Mouse (Mus musculus) urinary bladder, postnatal 36 days (tissue): ENCODE results near the gene Snf8.

ENCODE experiments used
- DNase-seq, 2 experiments: peaks; one replicate each; pipeline ENCODE4 v3.0.0; 2022; ENCODE audit warnings: low spot score in 2 of 2, mixed read lengths in 1 of 2

Gene Snf8

GRCm38 (mm10) chr11:96074351-96075176, 39.9 kb downstream of the Snf8 start:
- no peak for DNase-seq

DNA sequence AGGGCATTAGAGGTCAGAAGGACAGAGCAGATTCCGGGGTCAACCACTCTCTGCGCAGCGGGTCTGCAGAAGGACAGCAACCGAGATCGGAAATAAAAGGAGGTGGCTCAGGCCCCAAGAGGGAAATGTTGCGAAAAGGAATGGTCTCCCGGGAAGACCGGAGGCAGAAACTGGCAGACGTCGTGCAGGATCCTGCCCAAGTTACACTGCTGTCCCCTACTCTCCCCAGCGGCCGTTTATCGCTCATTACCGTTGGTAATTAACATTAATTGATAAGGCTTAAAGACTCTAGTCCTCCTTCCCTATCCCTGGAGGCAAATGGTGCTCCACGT, 40.5 kb downstream of the Snf8 start:
- DNase-seq: peak in 1 of 2 experiments; percentile 48

- peak; percentile 98 to 99 for DNase-seq
These were observed 41.0 kb downstream of the Snf8 start, which contains the start of gene Atp5g1 for GRCm38 (mm10) chr11:96075509-96076220. Gene Atp5g1, minus strand, starts transcription at chr11:96075670.

- no peak for DNase-seq
These were observed 41.8 kb downstream of the Snf8 start for GRCm38 (mm10) chr11:96076221-96077105.

DNA sequence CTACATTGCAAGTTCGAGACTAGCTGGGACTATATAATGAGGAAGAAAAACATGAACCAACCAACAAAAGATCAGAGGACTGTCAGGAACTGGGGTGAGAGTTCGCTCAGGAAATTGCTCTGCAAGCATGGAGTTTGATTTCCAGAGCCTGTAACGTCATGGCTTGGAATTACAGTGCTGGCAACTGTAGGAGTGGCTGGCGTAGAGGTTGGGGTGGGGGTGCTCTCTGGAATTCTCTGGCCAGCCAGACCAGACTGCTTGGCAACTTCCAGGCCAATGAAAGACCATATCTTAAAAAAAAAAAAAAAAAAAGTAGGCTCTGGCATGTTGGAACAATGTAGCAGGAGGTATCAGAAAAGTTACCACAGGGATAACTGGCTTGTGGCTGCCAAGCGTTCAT, 46.1 kb downstream of the Snf8 start:
- DNase-seq: no peak

GRCm38 (mm10) chr11:96082682-96083081, 48.0 kb downstream of the Snf8 start:
- DNase-seq: no peak

- no peak for DNase-seq
These were observed 53.3 kb downstream of the Snf8 start for GRCm38 (mm10) chr11:96087981-96088380.

- no peak for DNase-seq
These were observed 56.4 kb downstream of the Snf8 start for GRCm38 (mm10) chr11:96091073-96091472.

DNA sequence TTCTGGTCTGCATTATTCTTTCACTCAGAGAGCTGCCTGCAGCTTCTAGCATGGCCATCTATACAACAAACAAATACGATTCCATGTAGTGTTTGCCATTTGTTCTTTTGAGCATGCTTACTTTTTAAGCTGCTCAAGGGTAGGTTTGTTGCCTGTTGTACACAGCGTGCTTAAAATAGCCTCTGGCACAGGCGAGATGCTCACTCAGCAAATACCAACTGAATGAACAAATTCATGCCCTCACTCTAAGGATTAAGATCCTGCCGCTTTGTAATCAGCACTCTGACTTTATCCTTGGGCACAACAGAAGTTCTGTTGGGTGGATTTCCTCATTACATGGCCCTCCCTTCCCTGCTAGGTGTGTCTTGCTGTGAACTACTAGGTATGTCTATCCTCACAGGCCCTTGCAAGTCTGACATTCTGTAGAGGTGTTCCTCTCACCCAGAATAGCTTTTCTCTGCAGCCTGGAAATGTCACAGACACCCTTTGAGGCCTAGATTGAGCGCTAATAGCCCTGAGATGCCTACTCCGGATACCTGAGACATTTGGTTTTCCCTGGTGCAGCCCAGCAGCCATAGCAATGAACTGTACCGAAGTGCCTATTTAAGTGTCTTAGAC, 58.1 kb downstream of the Snf8 start:
- no peak for DNase-seq

GRCm38 (mm10) chr11:96093361-96093760, 58.7 kb downstream of the Snf8 start:
- peak; percentile 22 to 45 for DNase-seq
